Mouse (Mus musculus): Measurements from ENCODE around the gene Klhl15.
A peak's percentile ranks its signal among the peaks of the same experiment; 100 is the strongest.

GRCm38 (mm10) chrX:94197789-94198188 lies 36.6 kb upstream of the Klhl15 start:
- no peak for TF ChIP-seq BHLHE40 (IDR thresholded peaks at IDR 0.05; ENCODE audit: borderline replicate concordance, low read depth, low read length)
- TF ChIP-seq CTCF (IDR thresholded peaks at IDR 0.05 in 2 of 3, conservative IDR thresholded peaks at IDR 0.05 in 1 of 3; ENCODE audit: control insufficient read depth in 1 of 3, insufficient read depth in 1 of 3, low read depth in 2 of 3, low read length in 3 of 3, poor library complexity in 1 of 3, severe bottlenecking in 1 of 3), result peak; percentile 45 to 55 (median 49)
- no peak for TF ChIP-seq ZMIZ1 (IDR thresholded peaks at IDR 0.05; ENCODE audit: low read depth, low read length)
- TF ChIP-seq NRF1 (IDR thresholded peaks at IDR 0.05; ENCODE audit: insufficient read depth, low read depth, low read length, poor library complexity, severe bottlenecking), result no peak
- TF ChIP-seq ZNF384 (IDR thresholded peaks at IDR 0.05; ENCODE audit: low read depth, low read length), result no peak
- no peak for TF ChIP-seq EP300 (IDR thresholded peaks at IDR 0.05; ENCODE audit: low read depth in 1 of 2, low read length in 2 of 2)
- no peak for TF ChIP-seq POLR2AphosphoS5 (IDR thresholded peaks at IDR 0.05; ENCODE audit: borderline replicate concordance, low read depth, low read length)
- no peak for TF ChIP-seq KAT2A (conservative IDR thresholded peaks at IDR 0.05; ENCODE audit: low read depth, low read length)
- no peak for TF ChIP-seq POLR2A (IDR thresholded peaks at IDR 0.05; ENCODE audit: control insufficient read depth in 1 of 2, insufficient read depth in 1 of 2, low read depth in 1 of 2, low read length in 2 of 2, poor library complexity in 1 of 2)
- TF ChIP-seq ZC3H11A (IDR thresholded peaks at IDR 0.05; ENCODE audit: low read depth, low read length), result no peak
- no peak for TF ChIP-seq MYB (IDR thresholded peaks at IDR 0.05; ENCODE audit: low read depth, low read length)
- TF ChIP-seq MAZ (IDR thresholded peaks at IDR 0.05; ENCODE audit: low read depth, low read length), result no peak

All from MEL (cell line).